Mouse (Mus musculus): ENCODE data around the gene Tedc1. TPM values are rescaled to one million over a fixed set of nuclear protein-coding genes. Genes with fewer than 3 reads are reported as not detected.

The Tedc1 gene
- polyA plus RNA-seq, 1 experiment from 2014 or later: 33.9 TPM

DNA sequence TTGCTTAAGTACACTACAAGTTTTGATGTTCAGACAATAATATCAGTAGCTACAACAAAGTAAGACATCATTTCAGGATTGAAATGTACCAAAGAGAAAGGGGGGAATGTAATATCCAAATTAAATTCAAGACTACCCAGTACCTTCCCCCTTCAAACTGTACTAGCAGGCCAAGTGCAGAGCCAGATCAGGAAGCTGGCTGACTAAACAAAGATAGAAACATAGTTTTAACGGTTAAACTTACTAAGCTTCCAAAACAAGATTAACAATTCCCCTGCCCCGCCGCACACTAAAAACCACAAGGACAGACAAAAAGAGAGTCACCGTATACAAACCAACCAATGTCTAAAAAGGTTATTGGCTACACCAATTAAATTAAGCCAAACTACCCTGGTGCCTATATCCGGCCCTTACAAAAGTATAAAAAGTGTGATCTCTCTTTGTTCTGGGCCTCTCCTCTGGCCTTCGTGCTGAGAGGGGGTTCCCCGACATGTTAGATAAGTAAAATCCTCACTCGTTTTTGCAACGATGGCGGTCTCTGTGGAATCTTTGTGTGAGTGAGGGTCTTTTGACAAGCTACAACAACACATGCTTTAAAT lies 56.2 kb downstream of the Tedc1 start:
- Histone ChIP-seq H3K4me3 (no peak overlapping the region), H3K4me2 (no peak overlapping the region), H3K9me3 (no peaks in the 10 kb centered on the region), H3K4me1 (no peaks in the 10 kb centered on the region), H3K9ac (no peak overlapping the region), H3K27me3 (no peaks in the 10 kb centered on the region), H3K36me3 (no peaks in the 10 kb centered on the region), H3K27ac (no peak overlapping the region)
- 90% methylated on average over 10 of the region's 10 CpGs for WGBS
- no peak for ATAC-seq (ENCODE audit: insufficient number of reproducible peaks, insufficient read depth, low FRiP score, low TSS enrichment, low read depth)

- H3K36me3 ChIP-seq: no peaks in the 10 kb centered on the region
- H3K4me3 ChIP-seq: no peak overlapping the region
- H3K4me2 ChIP-seq: no peak overlapping the region
- 61% methylated on average over 2 of the region's 2 CpGs for WGBS
- no peak overlapping the region for H3K27ac ChIP-seq
- H3K9me3 ChIP-seq: no peaks in the 10 kb centered on the region
- no peaks in the 10 kb centered on the region for H3K4me1 ChIP-seq
- H3K27me3 ChIP-seq: no peaks in the 10 kb centered on the region
- ATAC-seq (ENCODE audit: insufficient number of reproducible peaks, insufficient read depth, low FRiP score, low TSS enrichment, low read depth): no peak
- H3K9ac ChIP-seq: no peak overlapping the region
Measured at GRCm38 (mm10) chr12:113213226-113213625, 57.0 kb downstream of the Tedc1 start.

DNA sequence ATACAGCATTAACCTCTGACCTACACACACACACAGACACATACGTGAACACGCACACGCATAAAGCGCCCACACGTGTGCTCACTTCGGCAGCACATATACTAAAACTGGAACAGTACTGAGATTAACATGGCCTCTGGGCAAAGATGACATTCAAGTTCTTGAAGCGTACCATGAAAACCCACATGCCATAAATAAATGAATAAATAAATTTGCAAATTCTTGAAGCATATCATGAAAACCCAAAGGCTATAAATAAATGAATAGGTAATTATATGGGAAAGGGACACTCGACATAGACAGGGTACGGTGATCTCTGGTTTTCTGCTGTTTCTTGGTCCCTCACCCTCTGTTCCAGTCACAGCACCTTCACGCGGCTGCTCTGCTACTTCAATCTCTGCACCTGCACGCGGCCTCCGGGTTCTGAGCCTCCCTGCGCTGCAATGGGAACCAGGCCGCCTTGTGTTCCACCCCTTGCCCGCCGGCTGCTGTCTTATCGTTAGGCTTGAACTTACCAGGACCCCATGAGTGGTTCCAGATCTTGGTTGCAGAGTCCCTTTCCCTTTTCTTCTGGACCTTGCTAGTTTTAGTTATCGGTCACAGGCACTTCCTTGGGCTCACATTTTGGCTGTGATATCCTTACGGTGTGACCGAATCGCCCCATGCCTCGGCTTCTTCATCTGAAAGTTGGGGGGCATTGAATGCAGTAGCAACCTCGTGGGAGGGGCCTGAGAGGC lies 58.0 kb downstream of the Tedc1 start:
- Histone ChIP-seq H3K4me2 (no peak overlapping the region), H3K4me3 (no peak overlapping the region), H3K9me3 (no peaks in the 10 kb centered on the region), H3K27ac (no peak overlapping the region), H3K36me3 (no peaks in the 10 kb centered on the region), H3K9ac (no peak overlapping the region), H3K4me1 (no peaks in the 10 kb centered on the region), H3K27me3 (no peaks in the 10 kb centered on the region)
- ATAC-seq (ENCODE audit: insufficient number of reproducible peaks, insufficient read depth, low FRiP score, low TSS enrichment, low read depth): no peak
- 85% methylated on average over 25 of the region's 25 CpGs for WGBS

DNA sequence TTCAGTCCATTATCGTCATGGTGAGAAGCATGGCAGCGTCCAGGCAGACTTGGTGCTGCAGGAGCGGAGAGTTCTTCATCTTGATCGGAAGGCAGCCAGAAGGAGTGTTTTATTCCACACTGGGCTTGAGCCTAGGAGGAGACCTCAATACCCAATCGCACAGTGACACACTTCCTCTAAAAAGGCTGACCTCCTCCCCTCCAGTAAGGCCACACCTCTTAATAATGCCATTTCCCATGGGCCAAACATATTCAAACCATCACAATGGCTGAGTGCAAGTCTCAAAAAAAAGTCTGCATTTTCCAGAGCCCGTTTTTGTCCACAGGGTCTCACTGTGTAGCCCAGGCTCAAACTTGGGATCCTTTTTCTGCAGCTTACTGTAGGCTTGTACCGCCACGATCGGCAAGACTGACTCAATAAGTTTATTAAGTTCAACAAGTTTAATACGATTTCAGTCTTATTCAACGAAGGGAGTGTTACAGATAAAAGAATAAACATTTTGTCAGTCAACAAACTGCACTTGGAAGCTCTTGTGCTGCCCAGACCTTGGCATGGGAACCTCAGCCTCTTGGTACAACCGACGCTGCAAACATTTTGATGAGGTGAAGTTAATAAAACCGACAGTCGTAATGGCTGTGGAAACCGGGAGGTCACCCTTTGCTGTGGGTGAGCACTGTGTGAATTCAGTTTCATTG lies 58.9 kb downstream of the Tedc1 start:
- Histone ChIP-seq H3K27ac (no peak overlapping the region), H3K4me1 (no peaks in the 10 kb centered on the region), H3K9ac (no peak overlapping the region), H3K9me3 (no peaks in the 10 kb centered on the region), H3K4me3 (no peak overlapping the region), H3K4me2 (no peak overlapping the region), H3K36me3 (no peaks in the 10 kb centered on the region), H3K27me3 (no peaks in the 10 kb centered on the region)
- WGBS: 86% methylated on average over 16 of the region's 16 CpGs
- no peak for ATAC-seq (ENCODE audit: insufficient number of reproducible peaks, insufficient read depth, low FRiP score, low TSS enrichment, low read depth)

Other genes starting within 250 kb of the Tedc1 start
- 7.4 and 11.5 TPM in 2 replicates for gene Jag2, start 226.6 kb upstream of the Tedc1 start, polyA plus RNA-seq (2015; fragmentation: Nextera tagmentation; extraction: Ambion mirVana)
- 83.4 and 103 TPM in 2 replicates for gene Nudt14, start 214.3 kb upstream of the Tedc1 start, polyA plus RNA-seq (2015; fragmentation: Nextera tagmentation; extraction: Ambion mirVana)
- 29.3 and 29.5 TPM in 2 replicates for gene Btbd6, start 179.9 kb upstream of the Tedc1 start, polyA plus RNA-seq (2015; fragmentation: Nextera tagmentation; extraction: Ambion mirVana)
- gene Brf1, start 155.7 kb upstream of the Tedc1 start, polyA plus RNA-seq (2015; fragmentation: Nextera tagmentation; extraction: Ambion mirVana): 74.9 and 80.1 TPM in 2 replicates
- gene Pacs2, start 141.9 kb upstream of the Tedc1 start, polyA plus RNA-seq (2015; fragmentation: Nextera tagmentation; extraction: Ambion mirVana): 13.3 and 14.2 TPM in 2 replicates
- gene Tex22, start 81.9 kb upstream of the Tedc1 start, polyA plus RNA-seq (2015; fragmentation: Nextera tagmentation; extraction: Ambion mirVana): not detected in 2 replicates
- gene Mta1, start 58.1 kb upstream of the Tedc1 start, polyA plus RNA-seq (2015; fragmentation: Nextera tagmentation; extraction: Ambion mirVana): 18.5 and 18.6 TPM in 2 replicates
- 63.4 and 72.3 TPM in 2 replicates for gene Crip2, start 16.2 kb upstream of the Tedc1 start, polyA plus RNA-seq (2015; fragmentation: Nextera tagmentation; extraction: Ambion mirVana)
- gene Crip1, start 10.1 kb upstream of the Tedc1 start, polyA plus RNA-seq (2015; fragmentation: Nextera tagmentation; extraction: Ambion mirVana): 224 and 230 TPM in 2 replicates
- 16.6 and 18.0 TPM in 2 replicates for gene Tmem121, start 29.5 kb downstream of the Tedc1 start, polyA plus RNA-seq (2015; fragmentation: Nextera tagmentation; extraction: Ambion mirVana)